Mouse (Mus musculus): Measurements from ENCODE around the gene Rhot2. TPM values are rescaled to one million over a fixed set of nuclear protein-coding genes. Genes with fewer than 3 reads are reported as not detected.

Rhot2 gene
- 9.4 and 10.7 TPM in 2 replicates for polyA plus RNA-seq (2014; fragmentation: Nextera tagmentation; extraction: Ambion mirVana)

GRCm38 (mm10) chr17:25844396-25844901, at the start of gene Rhot2:
TSS of gene Rhot2 (minus strand) at chr17:25844851.
- WGBS: under 1% methylated on average over 18 of the region's 21 CpGs
- peak within 1 kb of the TSS; percentile 87 for H3K4me3 ChIP-seq (ENCODE audit: low read depth, low read length)
- peaks cover 21% of the 10 kb centered on the region for H3K36me3 ChIP-seq (ENCODE audit: control insufficient read depth, insufficient read depth, low read length)
- peak; percentile 87 for ATAC-seq (ENCODE audit: insufficient number of reproducible peaks, low FRiP score, low TSS enrichment, low read depth)
- H3K9me3 ChIP-seq (ENCODE audit: control insufficient read depth, low read length): no peaks in the 10 kb centered on the region
- H3K4me1 ChIP-seq (ENCODE audit: control insufficient read depth, insufficient read depth, low read length): peaks cover 8% of the 10 kb centered on the region
- H3K9ac ChIP-seq (ENCODE audit: low read length): peak within 1 kb of the TSS; percentile 80
- no peaks in the 10 kb centered on the region for H3K27me3 ChIP-seq (ENCODE audit: control insufficient read depth, insufficient read depth, low read length)
- peak within 1 kb of the TSS; percentile 74 for H3K4me2 ChIP-seq (ENCODE audit: low read depth, severe bottlenecking)
- peak; percentile 97 for DNase-seq (ENCODE audit: low spot score)
- no peak within 1 kb of the TSS for H3K27ac ChIP-seq (replicated peaks; ENCODE audit: low read depth, low read length)

- Histone ChIP-seq H3K36me3 (ENCODE audit: control insufficient read depth, insufficient read depth, low read length) (no peaks in the 10 kb centered on the region; the same call in 1 of the 2 replicates), H3K9me3 (ENCODE audit: control insufficient read depth, low read length) (no peaks in the 10 kb centered on the region), H3K9ac (ENCODE audit: low read length) (no peak overlapping the region), H3K4me1 (ENCODE audit: control insufficient read depth, insufficient read depth, low read length) (no peaks in the 10 kb centered on the region), H3K4me2 (ENCODE audit: low read depth, severe bottlenecking) (no peak overlapping the region), H3K4me3 (ENCODE audit: low read depth, low read length) (no peak overlapping the region), H3K27ac (replicated peaks; ENCODE audit: low read depth, low read length) (no peak overlapping the region), H3K27me3 (ENCODE audit: control insufficient read depth, insufficient read depth, low read length) (no peaks in the 10 kb centered on the region)
- 31% methylated on average over 2 of the region's 2 CpGs for WGBS
- peak; percentile 75 for DNase-seq (ENCODE audit: low spot score)
- ATAC-seq (ENCODE audit: insufficient number of reproducible peaks, low FRiP score, low TSS enrichment, low read depth): peak; percentile 62; the same call in 1 of the 2 replicates
Observed at GRCm38 (mm10) chr17:25893975-25894617, 49.4 kb upstream of the Rhot2 start.

- WGBS: 84% methylated on average over 3 of the region's 3 CpGs
- H3K4me2 ChIP-seq (ENCODE audit: low read depth, severe bottlenecking): no peak overlapping the region
- no peaks in the 10 kb centered on the region for H3K9me3 ChIP-seq (ENCODE audit: control insufficient read depth, low read length)
- H3K36me3 ChIP-seq (ENCODE audit: control insufficient read depth, insufficient read depth, low read length): peaks cover 7% of the 10 kb centered on the region
- DNase-seq (ENCODE audit: low spot score): no peak
- H3K27ac ChIP-seq (replicated peaks; ENCODE audit: low read depth, low read length): no peak overlapping the region
- ATAC-seq (ENCODE audit: insufficient number of reproducible peaks, low FRiP score, low TSS enrichment, low read depth): no peak
- no peaks in the 10 kb centered on the region for H3K4me1 ChIP-seq (ENCODE audit: control insufficient read depth, insufficient read depth, low read length)
- H3K9ac ChIP-seq (ENCODE audit: low read length): no peak overlapping the region
- no peak overlapping the region for H3K4me3 ChIP-seq (ENCODE audit: low read depth, low read length)
- no peaks in the 10 kb centered on the region for H3K27me3 ChIP-seq (ENCODE audit: control insufficient read depth, insufficient read depth, low read length)
Observed at GRCm38 (mm10) chr17:25888837-25889236, 44.2 kb upstream of the Rhot2 start.

DNA sequence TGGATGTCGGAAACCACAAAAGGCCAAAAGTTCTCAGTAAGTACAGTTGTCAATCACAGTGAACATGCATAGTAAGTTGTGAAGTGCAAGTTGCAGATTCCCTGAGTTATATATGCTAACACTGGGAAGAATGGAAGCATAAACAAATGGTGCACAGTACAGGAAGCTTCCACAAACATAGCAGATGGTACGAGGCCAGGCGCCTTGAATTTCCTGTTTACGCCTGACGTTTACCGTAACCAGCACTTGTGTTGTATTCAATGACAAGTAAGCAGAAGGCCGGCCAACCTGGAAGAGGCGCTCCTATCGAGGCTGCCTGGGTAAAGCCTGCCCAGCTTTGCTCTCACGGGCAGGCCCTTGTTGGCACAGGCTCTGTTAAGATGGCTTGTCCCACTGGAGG, 42.8 kb upstream of the Rhot2 start:
- no peak overlapping the region for H3K4me3 ChIP-seq (ENCODE audit: low read depth, low read length)
- no peak overlapping the region for H3K9ac ChIP-seq (ENCODE audit: low read length)
- no peaks in the 10 kb centered on the region for H3K9me3 ChIP-seq (ENCODE audit: control insufficient read depth, low read length)
- peaks cover 10% of the 10 kb centered on the region for H3K36me3 ChIP-seq (ENCODE audit: control insufficient read depth, insufficient read depth, low read length)
- H3K27ac ChIP-seq (replicated peaks; ENCODE audit: low read depth, low read length): no peak overlapping the region
- H3K27me3 ChIP-seq (ENCODE audit: control insufficient read depth, insufficient read depth, low read length): no peaks in the 10 kb centered on the region
- WGBS: 90% methylated on average over 10 of the region's 10 CpGs
- ATAC-seq (ENCODE audit: insufficient number of reproducible peaks, low FRiP score, low TSS enrichment, low read depth) (no peak), DNase-seq (ENCODE audit: low spot score) (no peak)
- no peaks in the 10 kb centered on the region for H3K4me1 ChIP-seq (ENCODE audit: control insufficient read depth, insufficient read depth, low read length)
- H3K4me2 ChIP-seq (ENCODE audit: low read depth, severe bottlenecking): no peak overlapping the region

DNA sequence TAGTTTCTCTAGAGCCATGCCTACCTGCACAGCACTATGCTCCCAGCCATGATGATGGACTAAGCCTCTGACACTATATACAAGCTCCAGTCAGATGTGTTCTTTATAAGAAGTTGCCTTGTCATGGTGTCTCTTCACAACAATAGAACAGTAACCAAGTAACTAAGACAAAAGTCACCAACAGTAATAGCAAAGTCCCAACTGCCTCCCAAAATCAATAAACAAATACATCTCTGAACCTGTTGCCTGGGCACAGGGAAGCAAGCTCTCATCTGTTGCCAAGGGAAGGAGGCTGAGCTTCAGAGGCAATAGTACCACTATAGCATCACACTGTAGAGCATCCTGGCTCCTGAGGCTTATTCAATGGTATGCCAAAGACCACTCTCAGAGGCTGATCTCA, 42.2 kb upstream of the Rhot2 start:
- Histone ChIP-seq H3K9me3 (ENCODE audit: control insufficient read depth, low read length) (no peaks in the 10 kb centered on the region), H3K27ac (replicated peaks; ENCODE audit: low read depth, low read length) (no peak overlapping the region), H3K27me3 (ENCODE audit: control insufficient read depth, insufficient read depth, low read length) (no peaks in the 10 kb centered on the region), H3K4me2 (ENCODE audit: low read depth, severe bottlenecking) (no peak overlapping the region), H3K9ac (ENCODE audit: low read length) (no peak overlapping the region), H3K4me1 (ENCODE audit: control insufficient read depth, insufficient read depth, low read length) (peaks cover 7% of the 10 kb centered on the region), H3K36me3 (ENCODE audit: control insufficient read depth, insufficient read depth, low read length) (peaks cover 10% of the 10 kb centered on the region), H3K4me3 (ENCODE audit: low read depth, low read length) (no peak overlapping the region)
- ATAC-seq (ENCODE audit: insufficient number of reproducible peaks, low FRiP score, low TSS enrichment, low read depth) (no peak), DNase-seq (ENCODE audit: low spot score) (no peak)

- WGBS: 62% methylated on average over 4 of the region's 4 CpGs
- H3K4me1 ChIP-seq (ENCODE audit: control insufficient read depth, insufficient read depth, low read length): peaks cover 18% of the 10 kb centered on the region
- no peak overlapping the region for H3K4me3 ChIP-seq (ENCODE audit: low read depth, low read length)
- H3K36me3 ChIP-seq (ENCODE audit: control insufficient read depth, insufficient read depth, low read length): peaks cover 10% of the 10 kb centered on the region
- no peaks in the 10 kb centered on the region for H3K27me3 ChIP-seq (ENCODE audit: control insufficient read depth, insufficient read depth, low read length)
- H3K27ac ChIP-seq (replicated peaks; ENCODE audit: low read depth, low read length): no peak overlapping the region
- H3K9ac ChIP-seq (ENCODE audit: low read length): no peak overlapping the region
- H3K4me2 ChIP-seq (ENCODE audit: low read depth, severe bottlenecking): no peak overlapping the region
- no peaks in the 10 kb centered on the region for H3K9me3 ChIP-seq (ENCODE audit: control insufficient read depth, low read length)
- DNase-seq (ENCODE audit: low spot score) (peak; percentile 37), ATAC-seq (ENCODE audit: insufficient number of reproducible peaks, low FRiP score, low TSS enrichment, low read depth) (no peak)
Observed at GRCm38 (mm10) chr17:25885636-25886035, 41.0 kb upstream of the Rhot2 start.

GRCm38 (mm10) chr17:25883824-25884223, 39.2 kb upstream of the Rhot2 start:
- ATAC-seq (ENCODE audit: insufficient number of reproducible peaks, low FRiP score, low TSS enrichment, low read depth) (no peak), DNase-seq (ENCODE audit: low spot score) (no peak)
- Histone ChIP-seq H3K27ac (replicated peaks; ENCODE audit: low read depth, low read length) (no peak overlapping the region), H3K9ac (ENCODE audit: low read length) (no peak overlapping the region), H3K27me3 (ENCODE audit: control insufficient read depth, insufficient read depth, low read length) (no peaks in the 10 kb centered on the region), H3K4me1 (ENCODE audit: control insufficient read depth, insufficient read depth, low read length) (peaks cover 26% of the 10 kb centered on the region), H3K4me2 (ENCODE audit: low read depth, severe bottlenecking) (no peak overlapping the region), H3K4me3 (ENCODE audit: low read depth, low read length) (no peak overlapping the region), H3K36me3 (ENCODE audit: control insufficient read depth, insufficient read depth, low read length) (peaks cover 10% of the 10 kb centered on the region), H3K9me3 (ENCODE audit: control insufficient read depth, low read length) (no peaks in the 10 kb centered on the region)
- 85% methylated on average over 3 of the region's 3 CpGs for WGBS

DNA sequence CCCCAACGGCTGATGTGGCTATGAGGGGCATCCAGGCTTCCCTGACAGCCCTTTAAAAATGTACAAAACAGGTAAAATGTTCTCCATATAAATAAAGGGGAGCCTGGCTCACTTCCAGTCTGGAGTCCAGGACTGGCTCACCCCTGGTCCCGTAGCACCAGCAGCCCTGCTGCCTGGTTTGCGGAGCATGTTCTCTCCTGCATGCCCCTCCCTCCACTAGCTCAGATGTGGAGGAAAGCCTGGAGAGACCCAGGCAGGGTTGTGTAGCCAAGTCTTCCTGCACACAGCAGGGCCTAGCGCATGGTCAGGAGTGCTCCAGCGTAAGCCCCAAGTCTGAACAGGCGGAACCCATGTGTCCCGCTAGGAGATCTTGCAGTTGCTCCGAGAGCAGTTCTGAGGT, 38.6 kb upstream of the Rhot2 start:
- 87% methylated on average over 8 of the region's 8 CpGs for WGBS
- Histone ChIP-seq H3K4me3 (ENCODE audit: low read depth, low read length) (no peak overlapping the region), H3K9me3 (ENCODE audit: control insufficient read depth, low read length) (no peaks in the 10 kb centered on the region), H3K36me3 (ENCODE audit: control insufficient read depth, insufficient read depth, low read length) (peaks cover 10% of the 10 kb centered on the region), H3K27ac (replicated peaks; ENCODE audit: low read depth, low read length) (no peak overlapping the region), H3K27me3 (ENCODE audit: control insufficient read depth, insufficient read depth, low read length) (no peaks in the 10 kb centered on the region), H3K4me2 (ENCODE audit: low read depth, severe bottlenecking) (no peak overlapping the region), H3K4me1 (ENCODE audit: control insufficient read depth, insufficient read depth, low read length) (peaks cover 26% of the 10 kb centered on the region), H3K9ac (ENCODE audit: low read length) (no peak overlapping the region)
- no peak for ATAC-seq (ENCODE audit: insufficient number of reproducible peaks, low FRiP score, low TSS enrichment, low read depth)
- no peak for DNase-seq (ENCODE audit: low spot score)
